Mouse (Mus musculus): Measurements from ENCODE around the gene Tet2. TPM values are rescaled to one million over a fixed set of nuclear protein-coding genes. Genes with fewer than 3 reads are reported as not detected.

Tet2 gene
- total and polyA plus RNA-seq, 3 experiments: 8.6 to 17.9 (median 14.9) TPM

GRCm38 (mm10) chr3:133582969-133583368 is 38.0 kb upstream of the Tet2 start:
- WGBS: 31% methylated on average over 4 of the region's 4 CpGs
- no peak for DNase-seq
- no peak for TF ChIP-seq CTCF (IDR thresholded peaks at IDR 0.05)
- TF ChIP-seq POLR2A (IDR thresholded peaks at IDR 0.05; ENCODE audit: insufficient read depth, low read depth, low read length): no peak
- no peak for TF ChIP-seq EP300 (IDR thresholded peaks at IDR 0.05; ENCODE audit: insufficient read depth, low read depth, low read length)
- no peak overlapping the region for H3K9ac ChIP-seq (ENCODE audit: low read depth, low read length)
- H3K27ac ChIP-seq: no peak overlapping the region
- intact Hi-C loops (cut with DNase I): loop anchor here (5.0 kb wide), 1 partner anchor 36 kb away; the partner anchor contains the start of gene Tet2
- no peaks in the 10 kb centered on the region for H3K79me2 ChIP-seq (replicated peaks; ENCODE audit: control insufficient read depth, insufficient read depth, low read length)
- no peak overlapping the region for H3K4me3 ChIP-seq
- peaks cover 2% of the 10 kb centered on the region for H3K4me1 ChIP-seq (ENCODE audit: control insufficient read depth, insufficient read depth, low read length)
- no peaks in the 10 kb centered on the region; the same call in 1 of the 2 replicates for H3K36me3 ChIP-seq (ENCODE audit: control insufficient read depth, insufficient read depth, low read length)
- H3K27me3 ChIP-seq (ENCODE audit: control insufficient read depth, insufficient read depth, low read length): no peaks in the 10 kb centered on the region

- no peaks in the 10 kb centered on the region; the same call in 1 of the 2 replicates for H3K36me3 ChIP-seq (ENCODE audit: control insufficient read depth, insufficient read depth, low read length)
- no peaks in the 10 kb centered on the region for H3K79me2 ChIP-seq (replicated peaks; ENCODE audit: control insufficient read depth, insufficient read depth, low read length)
- no peak overlapping the region for H3K9ac ChIP-seq (ENCODE audit: low read depth, low read length)
- 79% methylated on average over 5 of the region's 5 CpGs for WGBS
- H3K4me1 ChIP-seq (ENCODE audit: control insufficient read depth, insufficient read depth, low read length): peaks cover 2% of the 10 kb centered on the region
- DNase-seq: no peak
- TF ChIP-seq EP300 (IDR thresholded peaks at IDR 0.05; ENCODE audit: insufficient read depth, low read depth, low read length) (no peak), CTCF (IDR thresholded peaks at IDR 0.05) (no peak), POLR2A (IDR thresholded peaks at IDR 0.05; ENCODE audit: insufficient read depth, low read depth, low read length) (no peak)
- intact Hi-C loops (cut with DNase I): loop anchor here (5.0 kb wide), 1 partner anchor 35 kb away; the partner anchor contains the start of gene Tet2
- H3K4me3 ChIP-seq: no peak overlapping the region
- H3K27me3 ChIP-seq (ENCODE audit: control insufficient read depth, insufficient read depth, low read length): no peaks in the 10 kb centered on the region
- no peak overlapping the region for H3K27ac ChIP-seq
Measured at GRCm38 (mm10) chr3:133582096-133582495, 37.2 kb upstream of the Tet2 start.

GRCm38 (mm10) chr3:133581541-133581940 is 36.6 kb upstream of the Tet2 start:
- H3K9ac ChIP-seq (ENCODE audit: low read depth, low read length): no peak overlapping the region
- H3K79me2 ChIP-seq (replicated peaks; ENCODE audit: control insufficient read depth, insufficient read depth, low read length): no peaks in the 10 kb centered on the region
- H3K27me3 ChIP-seq (ENCODE audit: control insufficient read depth, insufficient read depth, low read length): no peaks in the 10 kb centered on the region
- H3K27ac ChIP-seq: no peak overlapping the region
- intact Hi-C loops (cut with DNase I): loop anchor here (5.0 kb wide), 1 partner anchor 34 kb away; the partner anchor contains the start of gene Tet2
- no peak overlapping the region for H3K4me3 ChIP-seq
- no peaks in the 10 kb centered on the region; the same call in 1 of the 2 replicates for H3K36me3 ChIP-seq (ENCODE audit: control insufficient read depth, insufficient read depth, low read length)
- H3K4me1 ChIP-seq (ENCODE audit: control insufficient read depth, insufficient read depth, low read length): peaks cover 2% of the 10 kb centered on the region
- TF ChIP-seq EP300 (IDR thresholded peaks at IDR 0.05; ENCODE audit: insufficient read depth, low read depth, low read length): no peak
- no peak for TF ChIP-seq POLR2A (IDR thresholded peaks at IDR 0.05; ENCODE audit: insufficient read depth, low read depth, low read length)
- TF ChIP-seq CTCF (IDR thresholded peaks at IDR 0.05): no peak
- 88% methylated on average over 4 of the region's 4 CpGs for WGBS
- no peak for DNase-seq

- Histone ChIP-seq H3K27me3 (ENCODE audit: control insufficient read depth, insufficient read depth, low read length) (no peaks in the 10 kb centered on the region), H3K9ac (ENCODE audit: low read depth, low read length) (no peak overlapping the region), H3K79me2 (replicated peaks; ENCODE audit: control insufficient read depth, insufficient read depth, low read length) (no peaks in the 10 kb centered on the region), H3K27ac (no peak overlapping the region), H3K4me1 (ENCODE audit: control insufficient read depth, insufficient read depth, low read length) (peaks cover 2% of the 10 kb centered on the region), H3K36me3 (ENCODE audit: control insufficient read depth, insufficient read depth, low read length) (no peaks in the 10 kb centered on the region; the same call in 1 of the 2 replicates), H3K4me3 (no peak overlapping the region)
- intact Hi-C loops (cut with DNase I): loop anchor here (5.0 kb wide), 1 partner anchor 32 kb away; the partner anchor contains the start of gene Tet2
- no peak for DNase-seq
- WGBS: 95% methylated on average over 9 of the region's 9 CpGs
- TF ChIP-seq POLR2A (IDR thresholded peaks at IDR 0.05; ENCODE audit: insufficient read depth, low read depth, low read length) (no peak), CTCF (IDR thresholded peaks at IDR 0.05) (no peak), EP300 (IDR thresholded peaks at IDR 0.05; ENCODE audit: insufficient read depth, low read depth, low read length) (no peak)
Measured at GRCm38 (mm10) chr3:133579671-133580070, 34.7 kb upstream of the Tet2 start.

- peaks cover 2% of the 10 kb centered on the region for H3K4me1 ChIP-seq (ENCODE audit: control insufficient read depth, insufficient read depth, low read length)
- no peaks in the 10 kb centered on the region for H3K79me2 ChIP-seq (replicated peaks; ENCODE audit: control insufficient read depth, insufficient read depth, low read length)
- 75% methylated on average over 9 of the region's 9 CpGs for WGBS
- intact Hi-C loops (cut with DNase I): no loop called here
- no peak overlapping the region for H3K27ac ChIP-seq
- no peak for DNase-seq
- no peaks in the 10 kb centered on the region; the same call in 1 of the 2 replicates for H3K36me3 ChIP-seq (ENCODE audit: control insufficient read depth, insufficient read depth, low read length)
- H3K27me3 ChIP-seq (ENCODE audit: control insufficient read depth, insufficient read depth, low read length): no peaks in the 10 kb centered on the region
- H3K9ac ChIP-seq (ENCODE audit: low read depth, low read length): no peak overlapping the region
- TF ChIP-seq EP300 (IDR thresholded peaks at IDR 0.05; ENCODE audit: insufficient read depth, low read depth, low read length) (no peak), POLR2A (IDR thresholded peaks at IDR 0.05; ENCODE audit: insufficient read depth, low read depth, low read length) (no peak), CTCF (IDR thresholded peaks at IDR 0.05) (no peak)
- H3K4me3 ChIP-seq: no peak overlapping the region
Measured at GRCm38 (mm10) chr3:133579140-133579539, 34.2 kb upstream of the Tet2 start.

GRCm38 (mm10) chr3:133574969-133575368 is 30.0 kb upstream of the Tet2 start:
- Histone ChIP-seq H3K4me3 (no peak overlapping the region), H3K9ac (ENCODE audit: low read depth, low read length) (no peak overlapping the region), H3K36me3 (ENCODE audit: control insufficient read depth, insufficient read depth, low read length) (no peaks in the 10 kb centered on the region), H3K79me2 (replicated peaks; ENCODE audit: control insufficient read depth, insufficient read depth, low read length) (no peaks in the 10 kb centered on the region), H3K27ac (no peak overlapping the region), H3K27me3 (ENCODE audit: control insufficient read depth, insufficient read depth, low read length) (no peaks in the 10 kb centered on the region), H3K4me1 (ENCODE audit: control insufficient read depth, insufficient read depth, low read length) (no peaks in the 10 kb centered on the region; the same call in 1 of the 2 replicates)
- intact Hi-C loops (cut with DNase I): no loop called here
- TF ChIP-seq EP300 (IDR thresholded peaks at IDR 0.05; ENCODE audit: insufficient read depth, low read depth, low read length): no peak
- no peak for TF ChIP-seq POLR2A (IDR thresholded peaks at IDR 0.05; ENCODE audit: insufficient read depth, low read depth, low read length)
- no peak for TF ChIP-seq CTCF (IDR thresholded peaks at IDR 0.05)
- WGBS: 56% methylated on average over 6 of the region's 6 CpGs
- DNase-seq: no peak

Data from heart, adult 2 months (tissue).